Mouse (Mus musculus): ENCODE results near the gene Mcrs1. TPM values are rescaled to one million over a fixed set of nuclear protein-coding genes. Genes with fewer than 3 reads are reported as not detected.
A peak's percentile ranks its signal among the peaks of the same experiment; 100 is the strongest.
"Not testable (repeated sequence)": the region's sequence is repeated elsewhere in the genome, so short reads cannot be mapped to it uniquely, and the experiment has no call there.

Gene Mcrs1
- polyA plus RNA-seq, 1 experiment from 2014 or later, result 190 TPM

- Histone ChIP-seq H3K27me3 (replicated peaks) (no peaks in the 10 kb centered on the region), H3K4me3 (replicated peaks) (no peak overlapping the region), H3K9me3 (replicated peaks) (no peaks in the 10 kb centered on the region), H3K27ac (replicated peaks) (no peak overlapping the region), H3K4me2 (no peak overlapping the region), H3K9ac (replicated peaks) (no peak overlapping the region), H3K36me3 (no peaks in the 10 kb centered on the region), H3K4me1 (no peaks in the 10 kb centered on the region)
- WGBS, result 21% methylated on average over 4 of the region's 4 CpGs
- ATAC-seq (ENCODE audit: low FRiP score), result no peak
Observed at GRCm38 (mm10) chr15:99265679-99266078, 13.9 kb upstream of the Mcrs1 start.

GRCm38 (mm10) chr15:99264363-99264762 is 12.6 kb upstream of the Mcrs1 start:
- Histone ChIP-seq H3K9me3 (replicated peaks) (no peaks in the 10 kb centered on the region), H3K27ac (replicated peaks) (no peak overlapping the region), H3K4me1 (peaks cover 9% of the 10 kb centered on the region), H3K4me3 (replicated peaks) (no peak overlapping the region), H3K27me3 (replicated peaks) (no peaks in the 10 kb centered on the region), H3K9ac (replicated peaks) (no peak overlapping the region), H3K36me3 (no peaks in the 10 kb centered on the region), H3K4me2 (no peak overlapping the region)
- ATAC-seq (ENCODE audit: low FRiP score), result no peak
- WGBS, result 84% methylated on average over 2 of the region's 2 CpGs

- H3K4me3 ChIP-seq (replicated peaks), result no peak overlapping the region
- no peak overlapping the region for H3K4me2 ChIP-seq
- no peaks in the 10 kb centered on the region for H3K27me3 ChIP-seq (replicated peaks)
- WGBS, result 41% methylated on average over 10 of the region's 10 CpGs
- H3K9ac ChIP-seq (replicated peaks), result no peak overlapping the region
- H3K36me3 ChIP-seq, result no peaks in the 10 kb centered on the region
- no peak for ATAC-seq (ENCODE audit: low FRiP score)
- peaks cover 11% of the 10 kb centered on the region for H3K4me1 ChIP-seq
- no peaks in the 10 kb centered on the region for H3K9me3 ChIP-seq (replicated peaks)
- 0 out of 2 replicates have a peak overlapping the region, but pooled peaks have one; percentile 13 for H3K27ac ChIP-seq (replicated peaks)
Observed at GRCm38 (mm10) chr15:99262702-99263101, 10.9 kb upstream of the Mcrs1 start.

- Histone ChIP-seq H3K4me3 (replicated peaks) (peak overlapping the region; percentile 21), H3K36me3 (no peaks in the 10 kb centered on the region), H3K27me3 (replicated peaks) (no peaks in the 10 kb centered on the region), H3K4me1 (peaks cover 11% of the 10 kb centered on the region), H3K9me3 (replicated peaks) (no peaks in the 10 kb centered on the region), H3K9ac (replicated peaks) (no peak overlapping the region), H3K4me2 (peak overlapping the region; percentile 54), H3K27ac (replicated peaks) (peak overlapping the region; percentile 54)
- ATAC-seq (ENCODE audit: low FRiP score), result peak; percentile 65
- 4% methylated on average over 7 of the region's 10 CpGs for WGBS
Observed at GRCm38 (mm10) chr15:99259730-99260252, 8.0 kb upstream of the Mcrs1 start.

GRCm38 (mm10) chr15:99259167-99259729 is 7.5 kb upstream of the Mcrs1 start:
- Histone ChIP-seq H3K36me3 (no peaks in the 10 kb centered on the region), H3K27me3 (replicated peaks) (no peaks in the 10 kb centered on the region), H3K4me1 (peaks cover 11% of the 10 kb centered on the region), H3K4me3 (replicated peaks) (0 out of 2 replicates have a peak overlapping the region, but pooled peaks have one; percentile 2), H3K27ac (replicated peaks) (0 out of 2 replicates have a peak overlapping the region, but pooled peaks have one; percentile 23), H3K4me2 (peak overlapping the region; percentile 54), H3K9me3 (replicated peaks) (no peaks in the 10 kb centered on the region), H3K9ac (replicated peaks) (no peak overlapping the region)
- 75% methylated on average over 8 of the region's 8 CpGs for WGBS
- peak; percentile 29 for ATAC-seq (ENCODE audit: low FRiP score)

- Histone ChIP-seq H3K4me3 (replicated peaks) (no peak overlapping the region), H3K27ac (replicated peaks) (no peak overlapping the region), H3K4me1 (peaks cover 30% of the 10 kb centered on the region), H3K4me2 (no peak overlapping the region), H3K9ac (replicated peaks) (no peak overlapping the region), H3K9me3 (replicated peaks) (no peaks in the 10 kb centered on the region), H3K36me3 (no peaks in the 10 kb centered on the region), H3K27me3 (replicated peaks) (no peaks in the 10 kb centered on the region)
- ATAC-seq (ENCODE audit: low FRiP score), result no peak
- WGBS, result 90% methylated on average over 6 of the region's 6 CpGs
Observed at GRCm38 (mm10) chr15:99255241-99255749, 3.5 kb upstream of the Mcrs1 start.

GRCm38 (mm10) chr15:99254477-99255005 is 2.8 kb upstream of the Mcrs1 start:
- Histone ChIP-seq H3K36me3 (no peaks in the 10 kb centered on the region), H3K9me3 (replicated peaks) (no peaks in the 10 kb centered on the region), H3K27ac (replicated peaks) (no peak overlapping the region), H3K4me2 (no peak overlapping the region), H3K27me3 (replicated peaks) (no peaks in the 10 kb centered on the region), H3K4me1 (peaks cover 30% of the 10 kb centered on the region), H3K4me3 (replicated peaks) (no peak overlapping the region), H3K9ac (replicated peaks) (no peak overlapping the region)
- 77% methylated on average over 2 of the region's 2 CpGs for WGBS
- no peak for ATAC-seq (ENCODE audit: low FRiP score)

- peaks cover 5% of the 10 kb centered on the region; the same call in 1 of the 2 replicates for H3K36me3 ChIP-seq
Observed at GRCm38 (mm10) chr15:99253772-99254171, 2.0 kb upstream of the Mcrs1 start.

GRCm38 (mm10) chr15:99253175-99253479 is 1.4 kb upstream of the Mcrs1 start:
- Histone ChIP-seq H3K4me3 (replicated peaks) (0 out of 2 replicates have a peak overlapping the region, but pooled peaks have one; percentile 66), H3K4me1 (peaks cover 26% of the 10 kb centered on the region), H3K4me2 (peak overlapping the region; percentile 82)
- not testable (repeated sequence) for H3K27me3 ChIP-seq (replicated peaks); H3K9me3 ChIP-seq (replicated peaks); H3K9ac ChIP-seq (replicated peaks); H3K36me3 ChIP-seq; H3K27ac ChIP-seq (replicated peaks); ATAC-seq (ENCODE audit: low FRiP score)
- 48% methylated on average over 2 of the region's 2 CpGs for WGBS

More at GRCm38 (mm10) chr15:99253772-99254171, 2.0 kb upstream of the Mcrs1 start:
- WGBS, result 92% methylated on average over 6 of the region's 6 CpGs
- no peaks in the 10 kb centered on the region for H3K27me3 ChIP-seq (replicated peaks)
- no peaks in the 10 kb centered on the region for H3K9me3 ChIP-seq (replicated peaks)
- no peak overlapping the region for H3K27ac ChIP-seq (replicated peaks)
- no peak overlapping the region for H3K4me2 ChIP-seq
- no peak overlapping the region for H3K9ac ChIP-seq (replicated peaks)
- peaks cover 26% of the 10 kb centered on the region for H3K4me1 ChIP-seq
- no peak overlapping the region for H3K4me3 ChIP-seq (replicated peaks)
- no peak for ATAC-seq (ENCODE audit: low FRiP score)

- no peaks in the 10 kb centered on the region for H3K9me3 ChIP-seq (replicated peaks)
- H3K9ac ChIP-seq (replicated peaks), result peak overlapping the region; percentile 64
- H3K27ac ChIP-seq (replicated peaks), result peak overlapping the region; percentile 97
- peaks cover 26% of the 10 kb centered on the region for H3K4me1 ChIP-seq
- H3K4me2 ChIP-seq, result peak overlapping the region; percentile 82
- H3K27me3 ChIP-seq (replicated peaks), result no peaks in the 10 kb centered on the region
- ATAC-seq (ENCODE audit: low FRiP score), result peak; percentile 69
- H3K36me3 ChIP-seq, result peaks cover 13% of the 10 kb centered on the region
- peak overlapping the region; percentile 66 for H3K4me3 ChIP-seq (replicated peaks)
- WGBS, result 4% methylated on average over 22 of the region's 22 CpGs
Observed at GRCm38 (mm10) chr15:99252381-99253174, 817 bp upstream of the Mcrs1 start.

GRCm38 (mm10) chr15:99251111-99251510 is 650 bp downstream of the Mcrs1 start:
- H3K27ac ChIP-seq (replicated peaks), result peak overlapping the region; percentile 51

More at GRCm38 (mm10) chr15:99251111-99251510, 650 bp downstream of the Mcrs1 start:
- H3K36me3 ChIP-seq, result peaks cover 28% of the 10 kb centered on the region
- H3K27me3 ChIP-seq (replicated peaks); H3K9me3 ChIP-seq (replicated peaks); ATAC-seq (ENCODE audit: low FRiP score): not testable (repeated sequence)
- 2% methylated on average over 14 of the region's 15 CpGs for WGBS
- peak overlapping the region; percentile 82 for H3K4me2 ChIP-seq
- peaks cover 26% of the 10 kb centered on the region for H3K4me1 ChIP-seq
- peak overlapping the region; percentile 66 for H3K4me3 ChIP-seq (replicated peaks)
- peak overlapping the region; percentile 56 for H3K9ac ChIP-seq (replicated peaks)
